Mouse (Mus musculus): ENCODE results near the gene Zfp426. TPM values are rescaled to one million over a fixed set of nuclear protein-coding genes. Genes with fewer than 3 reads are reported as not detected.
A peak's percentile ranks its signal among the peaks of the same experiment; 100 is the strongest.

The Zfp426 gene
- total RNA-seq, 2 experiments from 2014 or later = 26.3 to 29.5 TPM

DNA sequence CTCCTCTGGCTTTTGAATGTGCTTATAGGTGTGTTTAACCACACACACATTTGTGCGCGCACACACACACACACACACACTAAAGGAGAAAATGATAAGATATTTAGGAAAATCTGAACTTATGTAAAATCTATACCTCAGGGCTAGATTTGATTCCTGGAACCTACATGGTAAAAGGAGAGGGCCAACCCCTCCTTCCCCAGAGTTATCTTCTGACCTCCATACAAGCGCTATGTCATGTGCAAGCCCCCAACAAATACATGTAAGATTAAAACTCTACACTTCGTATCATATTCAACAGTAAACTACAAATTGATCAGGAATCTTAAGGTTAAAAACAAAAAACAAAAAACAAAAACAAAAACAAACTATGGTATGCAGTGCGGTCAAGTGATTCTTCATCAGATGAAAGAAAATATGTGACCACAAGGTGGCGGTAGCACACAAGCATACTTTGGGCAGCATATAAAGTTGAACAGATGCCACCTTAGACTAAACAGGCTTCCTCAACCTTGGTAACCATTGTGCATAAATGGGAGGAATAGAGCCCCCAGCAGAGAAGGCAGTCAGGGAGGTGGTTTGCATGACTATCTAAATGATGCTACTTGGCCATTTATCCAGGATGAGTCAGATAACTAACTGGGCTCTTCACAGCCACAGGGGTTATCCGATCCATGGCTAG is 25.6 kb downstream of the Zfp426 start:
- intact Hi-C loops (cut with DNase I) = loop anchor here (2.0 to 10.0 kb wide), 3 partner anchors 78 to 178 kb away; partner anchors contain the start of genes Fbxl12, Ubl5 and Zfp846
- DNase-seq (ENCODE audit: low spot score in 2 of 2) = peak; percentile 24

DNA sequence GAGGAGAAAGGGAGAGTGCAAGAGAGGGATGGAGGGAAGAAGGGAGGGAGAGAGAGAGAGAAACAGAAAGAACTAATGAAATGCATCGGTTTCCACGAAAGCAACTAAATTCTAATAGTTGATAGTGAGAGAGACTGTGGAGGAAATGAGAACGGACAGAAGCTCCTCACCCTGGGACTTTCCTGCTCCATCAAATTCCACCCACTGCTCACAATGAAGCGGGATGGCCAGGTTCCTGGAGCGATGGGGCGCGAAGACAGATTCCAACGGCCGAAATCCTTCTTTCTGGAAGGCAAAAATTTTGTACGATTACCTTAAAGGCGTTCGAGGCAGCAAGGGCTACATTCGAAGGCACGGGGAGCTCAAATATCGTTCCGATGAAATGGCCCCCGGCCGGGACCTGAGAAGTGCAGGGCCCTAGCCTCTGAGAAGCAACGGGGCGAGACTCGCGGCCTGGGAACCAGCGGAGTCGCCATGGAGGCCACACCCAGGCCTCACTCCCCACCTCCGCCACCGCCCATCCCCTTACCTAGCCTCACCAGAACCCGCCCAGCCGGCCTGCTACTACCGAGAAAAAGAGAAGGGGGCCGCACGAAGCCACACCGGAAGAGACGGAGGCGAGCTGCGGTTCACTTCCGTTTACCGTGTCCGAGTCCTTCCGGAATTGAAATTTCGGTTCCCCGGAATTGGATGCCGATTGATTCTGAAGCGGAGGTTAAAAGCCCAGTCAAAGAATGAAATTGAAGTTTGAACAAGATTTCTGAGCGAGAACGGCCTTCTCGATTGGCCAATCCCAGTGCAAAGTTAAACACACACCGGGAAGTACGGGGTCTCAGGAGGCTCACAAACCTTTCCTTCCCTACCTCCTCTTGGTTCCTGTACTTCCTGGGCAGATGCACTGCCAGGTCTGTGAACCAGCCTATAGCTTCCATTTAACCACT is 32.9 kb downstream of the Zfp426 start, which contains the start of gene Zfp26:
Zfp26 (minus strand) TSS at position 786 of the 941 bp plus-strand sequence.
- DNase-seq (ENCODE audit: low spot score in 2 of 2) = peak; percentile 79 to 86
- intact Hi-C loops (cut with DNase I) = loop anchor here (10.0 kb wide), 2 partner anchors 125 to 185 kb away; partner anchors contain the start of genes Fbxl12, Ubl5 and Zfp846

DNA sequence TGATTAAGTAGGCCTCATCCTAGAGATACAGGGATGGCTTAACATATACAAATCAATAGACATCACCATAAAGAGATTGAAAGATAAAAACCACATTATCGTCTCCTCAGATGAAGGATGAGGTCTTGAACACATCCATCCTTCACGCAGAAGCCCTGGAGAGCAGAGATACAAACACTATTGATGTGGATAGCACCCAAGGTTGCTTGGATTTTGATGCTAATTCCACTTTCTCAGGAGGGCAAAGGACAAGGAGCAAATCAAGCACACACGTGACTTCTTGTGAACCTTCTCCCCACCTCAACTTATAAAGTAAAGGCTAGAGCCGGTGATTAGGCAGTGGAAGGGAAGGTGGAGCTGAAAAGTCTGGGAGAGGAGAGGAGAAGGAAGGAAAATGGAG is 38.9 kb downstream of the Zfp426 start:
- no peak for DNase-seq (ENCODE audit: low spot score in 2 of 2)
- intact Hi-C loops (cut with DNase I) = no loop called here

DNA sequence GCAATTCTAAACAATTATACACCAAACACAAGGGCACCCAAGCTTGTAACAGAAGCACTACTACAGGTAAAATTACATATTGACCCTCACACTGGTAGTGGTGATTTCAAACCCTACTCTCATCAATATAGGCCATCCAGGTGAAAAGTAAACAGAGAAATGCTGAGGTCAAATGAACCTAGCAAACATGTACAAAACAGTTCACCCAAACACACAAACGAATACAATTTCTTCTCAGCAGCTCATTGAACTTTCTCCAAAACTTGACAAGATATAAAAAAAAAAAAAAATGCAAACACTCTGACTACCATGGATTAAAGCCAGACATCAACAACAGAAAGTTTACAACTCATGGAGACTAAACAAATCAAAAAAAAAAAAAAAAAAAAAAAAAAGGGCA is 41.1 kb downstream of the Zfp426 start:
- no peak for DNase-seq (ENCODE audit: low spot score in 2 of 2)
- intact Hi-C loops (cut with DNase I) = no loop called here

DNA sequence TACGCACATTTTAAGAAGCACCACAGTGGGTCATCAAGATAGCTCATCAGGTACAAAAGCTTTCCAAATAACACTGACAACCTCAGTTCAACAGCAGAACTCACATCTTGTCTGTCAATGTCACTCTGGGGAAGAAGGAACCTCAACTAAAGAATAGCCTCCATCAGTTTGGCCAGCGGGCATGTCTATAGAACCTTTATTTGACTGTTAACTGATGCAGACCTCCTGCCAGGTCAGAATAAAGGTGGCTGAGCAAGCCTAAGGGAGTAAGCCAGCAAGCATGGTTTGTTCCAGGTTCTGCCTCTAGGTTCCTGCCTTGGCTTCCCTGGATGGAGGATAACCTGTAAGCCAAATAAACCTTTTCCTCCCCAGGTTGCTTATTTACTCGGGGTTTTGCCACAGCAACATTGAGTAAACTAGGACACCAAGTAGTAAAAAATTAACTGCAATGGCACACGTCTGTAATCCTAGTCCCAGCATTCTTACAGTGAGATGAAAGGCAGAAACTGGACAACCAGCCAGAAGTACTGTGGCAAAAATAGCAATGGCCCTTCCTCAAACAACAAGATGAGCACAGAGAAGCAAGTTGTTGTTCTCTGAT is 49.3 kb downstream of the Zfp426 start:
- intact Hi-C loops (cut with DNase I) = no loop called here
- DNase-seq (ENCODE audit: low spot score in 2 of 2) = no peak

DNA sequence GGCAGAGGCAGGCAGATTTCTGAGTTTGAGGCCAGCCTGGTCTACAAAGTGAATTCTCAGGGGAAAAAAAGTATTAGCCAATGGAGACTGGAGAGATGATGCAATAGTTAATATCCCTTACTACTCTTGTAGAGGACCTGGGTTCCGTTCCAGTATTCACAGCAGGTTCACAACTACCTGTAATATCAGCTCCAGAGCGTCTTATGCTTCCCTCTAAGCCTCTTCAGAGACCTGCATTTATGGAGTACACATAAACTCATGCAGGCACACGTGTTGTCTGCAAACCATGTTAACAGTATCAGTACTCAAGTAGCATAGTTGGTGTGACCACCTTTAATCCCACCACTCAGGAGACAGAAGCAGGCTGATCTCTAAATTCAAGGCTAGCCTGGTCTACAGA is 62.5 kb downstream of the Zfp426 start:
- no peak for DNase-seq (ENCODE audit: low spot score in 2 of 2)
- intact Hi-C loops (cut with DNase I) = no loop called here

Other genes with a start within 250 kb of the Zfp426 start
- not detected for gene Olfr39, start 210.4 kb downstream of the Zfp426 start, total RNA-seq (2021)
- gene Olfr873, start 194.2 kb downstream of the Zfp426 start, total RNA-seq (2021) = not detected
- gene Olfr18, start 156.7 kb downstream of the Zfp426 start, total RNA-seq (2021) = not detected
- gene Zfp560, start 107.6 kb downstream of the Zfp426 start, total RNA-seq (2021) = 10 to 100 TPM in 1 of 2 experiments, 1 to 10 TPM in 1; 9.2 to 10.0 TPM
- 10 to 100 TPM; 25.1 to 26.0 TPM for gene Zfp26, start 32.6 kb downstream of the Zfp426 start, total RNA-seq (2021)
- gene Zfp266, start 28.7 kb upstream of the Zfp426 start, total RNA-seq (2021) = 10 to 100 TPM; 39.8 to 44.1 TPM
- gene Zfp846, start 88.5 kb upstream of the Zfp426 start, total RNA-seq (2021) = 10 to 100 TPM; 18.5 to 21.2 TPM
- gene Ubl5, start 150.1 kb upstream of the Zfp426 start, total RNA-seq (2021) = 100 to 1,000 TPM; 289 to 334 TPM
- gene Fbxl12, start 152.0 kb upstream of the Zfp426 start, total RNA-seq (2021) = 10 to 100 TPM; 15.3 to 27.6 TPM
- gene Pin1, start 159.3 kb upstream of the Zfp426 start, total RNA-seq (2021) = 10 to 100 TPM; 42.4 to 43.8 TPM